Mouse (Mus musculus) left cerebral cortex, adult 11 months (tissue): ENCODE data around the gene Eno3.

Experiments used
- DNase-seq: peaks from one replicate; pipeline ENCODE4 v3.0.0; 2022; ENCODE audit warnings: low spot score

Gene Eno3

DNA sequence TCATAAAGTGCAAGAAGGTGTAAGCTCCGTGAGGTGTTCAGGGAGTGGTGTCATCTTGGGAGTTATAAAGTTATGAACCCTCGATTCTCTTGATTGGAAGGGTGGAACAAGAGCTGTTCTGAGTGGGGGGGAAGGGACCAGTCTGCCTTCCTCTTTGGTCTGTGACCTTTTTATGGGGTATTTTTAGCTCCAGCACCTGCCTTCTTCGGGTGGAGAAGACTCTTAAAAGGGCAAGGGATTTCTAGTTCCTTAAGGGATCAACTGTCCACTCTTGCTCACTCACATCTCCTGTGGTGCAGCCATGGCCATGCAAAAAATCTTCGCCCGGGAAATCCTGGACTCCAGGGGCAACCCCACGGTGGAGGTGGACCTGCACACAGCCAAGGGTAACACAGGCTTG lies 571 bp downstream of the Eno3 start:
- no peak for DNase-seq

DNA sequence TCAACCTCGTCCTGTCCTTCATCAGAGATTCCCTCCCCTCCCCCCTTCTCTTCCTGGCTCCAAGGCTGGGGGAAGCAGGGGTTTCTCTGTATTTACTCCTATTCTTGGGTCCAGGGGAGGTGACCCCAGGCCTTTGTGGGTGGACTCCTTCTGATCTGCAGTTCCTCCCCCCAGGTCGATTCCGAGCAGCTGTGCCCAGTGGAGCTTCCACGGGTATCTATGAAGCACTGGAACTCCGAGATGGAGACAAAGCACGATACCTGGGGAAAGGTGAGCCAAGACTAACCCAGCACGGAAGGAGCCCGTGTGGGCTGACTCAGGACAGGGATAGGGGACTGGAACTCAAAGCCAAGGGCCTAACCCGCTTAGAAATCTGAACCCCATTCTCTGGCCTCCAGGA lies 989 bp downstream of the Eno3 start:
- DNase-seq: no peak

- DNase-seq: no peak
These were observed 1.5 kb downstream of the Eno3 start for GRCm38 (mm10) chr11:70658521-70658920.

DNA sequence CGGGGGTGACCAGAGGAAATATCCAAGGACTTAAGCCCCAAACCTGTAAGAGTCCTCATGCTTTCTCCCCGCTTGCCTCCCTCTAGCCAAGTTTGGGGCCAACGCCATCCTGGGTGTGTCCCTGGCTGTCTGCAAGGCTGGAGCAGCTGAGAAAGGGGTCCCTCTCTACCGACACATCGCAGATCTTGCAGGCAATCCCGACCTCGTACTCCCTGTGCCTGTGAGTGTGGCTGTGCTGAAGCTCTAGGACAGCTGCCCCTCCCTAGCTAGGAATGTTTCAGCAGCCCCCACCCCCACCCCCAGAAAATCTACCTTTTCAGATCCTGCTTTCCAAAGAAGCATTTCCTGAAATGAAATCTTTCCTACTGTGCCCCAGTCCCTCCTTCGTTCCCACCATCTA lies 1.9 kb downstream of the Eno3 start:
- DNase-seq: no peak

DNA sequence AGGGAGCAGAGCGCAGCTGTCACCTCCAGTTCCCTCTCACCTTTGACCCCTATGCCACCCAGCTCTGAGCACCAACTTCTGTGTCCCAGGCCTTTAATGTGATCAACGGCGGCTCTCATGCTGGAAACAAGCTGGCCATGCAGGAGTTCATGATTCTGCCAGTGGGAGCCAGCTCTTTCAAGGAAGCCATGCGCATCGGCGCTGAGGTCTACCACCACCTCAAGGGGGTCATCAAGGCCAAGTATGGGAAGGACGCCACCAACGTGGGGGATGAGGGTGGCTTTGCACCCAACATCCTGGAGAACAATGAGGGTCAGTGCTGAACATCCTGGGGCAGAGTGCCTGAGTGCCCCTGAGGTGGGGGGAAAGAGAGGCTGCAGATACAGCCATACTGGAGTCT lies 3.6 kb downstream of the Eno3 start:
- DNase-seq: no peak

GRCm38 (mm10) chr11:70663101-70663500 lies 6.1 kb downstream of the Eno3 start:
- DNase-seq: no peak

DNA sequence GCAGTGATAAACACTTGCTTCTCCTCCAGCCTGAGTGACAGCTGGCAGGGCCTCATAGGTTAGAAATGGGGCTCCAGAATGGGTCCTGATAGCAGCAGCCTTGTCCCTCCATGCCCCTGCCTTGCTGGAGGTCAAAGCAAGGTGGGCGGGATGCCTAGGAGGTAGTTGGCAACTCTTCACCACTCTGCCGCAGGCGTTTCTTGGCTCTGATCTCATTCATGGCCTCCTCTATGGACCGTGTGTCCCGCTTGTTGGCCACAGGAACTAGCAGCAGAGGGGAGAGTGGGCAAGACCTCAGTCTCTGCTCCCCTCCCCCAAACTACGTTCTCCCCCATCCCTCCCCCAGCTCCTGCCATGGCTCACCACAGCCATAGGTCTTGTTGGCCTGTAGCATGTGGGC lies 7.0 kb downstream of the Eno3 start:
- no peak for DNase-seq

GRCm38 (mm10) chr11:70664741-70665140 lies 7.7 kb downstream of the Eno3 start:
- DNase-seq: no peak

- no peak for DNase-seq
These were observed 9.7 kb downstream of the Eno3 start for GRCm38 (mm10) chr11:70666687-70667086.

DNA sequence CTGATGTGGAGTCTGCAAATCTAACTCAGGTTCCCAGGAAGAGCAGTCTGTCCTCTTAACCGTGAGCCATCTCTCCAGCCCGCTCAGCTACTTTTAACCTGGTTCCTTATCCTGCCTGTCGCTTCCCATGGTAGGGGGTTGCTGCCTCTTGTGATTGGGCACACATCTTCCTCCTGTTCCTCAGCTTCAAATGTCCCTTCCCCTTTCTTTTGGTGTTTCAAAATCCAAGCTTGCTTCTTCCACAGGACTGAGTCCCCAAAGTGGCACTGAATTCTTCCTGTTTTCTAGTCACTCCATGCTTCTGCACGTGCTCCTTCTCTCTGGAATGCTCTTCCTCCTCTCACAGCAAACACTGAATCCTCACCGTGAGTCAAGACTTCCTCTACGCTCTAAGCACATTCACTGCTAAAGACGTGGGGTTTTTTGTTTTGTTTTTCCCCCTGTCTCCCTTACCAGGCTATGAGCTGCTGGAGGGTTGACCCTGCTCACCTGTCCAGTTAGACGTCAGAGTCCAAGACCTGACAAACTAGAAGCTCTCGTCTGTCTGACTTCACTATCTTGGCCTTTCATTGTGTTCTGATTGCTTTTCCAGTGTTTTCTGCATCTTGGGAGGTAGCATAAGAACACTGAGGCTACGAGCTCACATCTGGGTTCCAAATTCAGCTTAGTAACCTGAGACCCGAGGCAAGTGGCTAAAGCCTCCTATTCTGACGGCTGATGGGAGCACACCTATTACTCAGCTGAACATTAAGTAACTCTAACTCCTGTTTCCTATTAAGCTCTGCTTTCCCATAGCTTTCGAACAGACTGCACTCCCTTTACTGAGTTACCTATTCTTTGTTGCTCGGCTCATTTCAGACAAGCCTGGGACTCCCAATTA lies 10.5 kb downstream of the Eno3 start:
- no peak for DNase-seq

GRCm38 (mm10) chr11:70668335-70668770 lies 11.4 kb downstream of the Eno3 start:
- no peak for DNase-seq

DNA sequence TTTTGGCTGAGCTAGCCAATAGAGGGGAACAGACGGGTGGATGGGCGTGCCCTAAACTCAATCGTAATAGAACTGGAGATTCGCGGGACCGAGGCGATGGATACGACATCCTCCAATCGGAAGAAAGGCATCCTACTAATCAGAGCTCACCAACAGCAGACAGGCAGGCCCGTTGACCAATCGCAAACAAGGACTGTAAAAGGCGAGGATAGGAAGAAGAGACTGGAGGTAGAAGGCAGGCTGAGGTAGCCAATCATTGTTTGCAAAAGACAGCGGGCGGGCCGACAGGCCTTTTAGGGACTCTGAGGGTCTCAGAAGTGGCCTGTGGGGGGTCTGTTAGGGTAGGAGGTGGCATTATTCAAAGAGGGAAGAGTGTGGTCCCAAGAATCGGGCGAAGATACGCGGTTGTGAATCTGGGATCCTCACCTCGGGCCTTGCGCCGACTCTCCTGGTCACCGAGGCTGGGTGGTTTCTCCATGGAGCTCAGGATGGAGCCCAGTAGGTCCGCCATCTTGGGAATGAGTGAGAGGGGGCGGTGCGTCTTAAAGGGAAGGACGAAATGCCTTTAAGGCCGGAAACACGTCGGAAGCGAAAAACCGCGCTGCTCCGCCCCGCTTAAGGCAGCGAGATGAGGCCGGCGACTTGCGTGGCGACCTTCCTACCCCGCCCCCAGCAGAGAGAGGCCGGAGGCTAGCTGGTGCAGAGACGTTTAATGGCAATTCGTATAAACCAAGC lies 11.9 kb downstream of the Eno3 start, which contains the start of gene Spag7:
Gene Spag7, minus strand, starts transcription at position 646 of the 735 bp plus-strand sequence.
- peak; percentile 99 for DNase-seq

- DNase-seq: no peak
These were observed 12.8 kb downstream of the Eno3 start for GRCm38 (mm10) chr11:70669582-70670345.

DNA sequence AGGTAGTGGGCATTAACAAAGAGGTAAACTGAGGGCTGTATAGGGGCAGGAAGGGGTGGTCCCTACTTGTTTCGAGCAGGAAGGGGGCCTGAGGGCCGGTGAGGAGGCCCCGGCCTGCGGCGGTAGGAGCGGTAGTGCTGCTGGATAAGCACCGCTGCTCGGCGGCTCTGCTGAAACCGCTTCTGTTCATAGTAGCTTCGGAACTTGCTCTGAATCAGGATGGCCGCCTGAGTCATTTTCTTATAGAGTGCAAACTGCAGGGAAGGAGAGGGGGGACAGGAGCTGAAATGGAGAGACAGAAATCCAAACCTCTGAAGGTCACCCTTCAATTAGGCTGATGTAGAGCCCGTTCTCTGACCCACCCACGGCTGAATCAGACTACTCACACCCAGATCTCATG lies 13.5 kb downstream of the Eno3 start:
- DNase-seq: no peak

DNA sequence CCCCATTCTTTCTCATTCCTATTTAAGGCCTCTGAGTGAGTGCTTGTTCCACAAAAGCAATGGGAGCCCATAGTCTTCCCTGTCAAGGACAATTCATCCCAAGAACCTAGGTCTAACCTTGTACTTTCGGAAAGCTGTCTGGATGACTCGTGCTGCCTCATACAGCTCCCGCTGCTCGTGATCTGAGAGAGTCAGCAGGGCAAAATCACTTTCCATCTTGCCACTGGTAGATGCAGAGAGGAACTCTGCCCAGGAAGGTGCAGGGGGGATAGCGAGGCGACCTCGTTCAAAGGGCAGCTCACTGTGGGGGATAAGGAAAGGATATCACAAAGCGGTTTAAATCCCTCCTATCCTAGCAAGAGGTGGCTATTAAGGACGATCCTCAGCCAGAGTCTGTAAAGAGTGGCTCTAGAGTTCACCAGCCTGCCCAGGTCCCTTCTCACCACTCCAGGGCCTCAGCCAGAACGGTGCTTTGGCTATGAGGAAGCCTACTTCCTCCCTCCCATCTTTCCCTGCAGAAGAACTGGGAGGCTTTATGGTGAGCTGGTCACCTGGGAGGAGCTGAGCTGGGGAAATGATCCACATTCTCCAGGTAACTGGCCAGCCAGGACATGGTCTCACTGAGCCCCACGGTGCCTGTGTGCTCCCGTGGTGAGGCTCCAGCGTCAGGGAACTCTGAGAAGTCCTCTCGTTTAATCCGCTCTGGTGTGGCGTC lies 14.5 kb downstream of the Eno3 start:
- DNase-seq: no peak

DNA sequence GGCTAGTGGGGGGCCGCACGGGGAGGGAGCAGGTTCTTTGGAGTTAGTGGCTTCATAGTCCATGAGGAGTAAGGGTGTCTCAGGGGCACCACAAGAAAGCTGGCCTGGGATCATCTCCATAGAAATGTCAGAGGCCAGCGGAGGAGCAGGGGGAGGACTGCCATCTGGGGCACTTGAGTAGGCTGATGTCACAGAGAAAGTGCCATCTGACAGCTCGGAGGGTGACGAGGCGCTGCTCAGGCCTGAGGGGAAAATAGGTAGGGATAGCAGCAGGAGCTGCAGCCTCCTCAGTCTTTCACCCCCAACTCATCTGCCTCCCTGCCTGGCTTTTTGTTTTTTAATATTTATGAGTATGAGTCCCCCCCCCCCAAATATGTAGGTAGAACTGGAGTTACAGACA lies 17.0 kb downstream of the Eno3 start:
- no peak for DNase-seq

GRCm38 (mm10) chr11:70674501-70674900 lies 17.5 kb downstream of the Eno3 start:
- no peak for DNase-seq

GRCm38 (mm10) chr11:70678092-70678491 lies 21.1 kb downstream of the Eno3 start:
- no peak for DNase-seq

GRCm38 (mm10) chr11:70678576-70678975 lies 21.6 kb downstream of the Eno3 start:
- no peak for DNase-seq

DNA sequence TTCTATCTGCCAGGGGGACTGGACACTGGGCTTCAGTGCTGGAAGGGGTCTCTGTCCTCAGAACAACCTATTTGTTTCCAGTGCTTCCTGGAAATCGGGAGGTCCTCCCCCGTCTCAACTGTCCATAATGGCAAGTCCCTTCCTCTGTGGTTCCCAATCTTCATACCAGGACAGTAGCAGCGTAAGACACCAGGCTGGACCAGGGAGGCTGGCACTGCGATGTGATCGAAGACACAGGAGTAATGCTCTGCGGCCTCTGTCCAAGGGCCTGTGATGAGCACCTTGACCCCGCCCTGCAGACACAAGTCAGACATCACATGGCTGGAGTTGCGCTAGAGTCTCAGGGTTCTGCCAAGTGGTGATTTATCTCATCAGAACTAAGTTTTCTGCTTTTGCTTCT lies 22.4 kb downstream of the Eno3 start:
- DNase-seq: no peak

DNA sequence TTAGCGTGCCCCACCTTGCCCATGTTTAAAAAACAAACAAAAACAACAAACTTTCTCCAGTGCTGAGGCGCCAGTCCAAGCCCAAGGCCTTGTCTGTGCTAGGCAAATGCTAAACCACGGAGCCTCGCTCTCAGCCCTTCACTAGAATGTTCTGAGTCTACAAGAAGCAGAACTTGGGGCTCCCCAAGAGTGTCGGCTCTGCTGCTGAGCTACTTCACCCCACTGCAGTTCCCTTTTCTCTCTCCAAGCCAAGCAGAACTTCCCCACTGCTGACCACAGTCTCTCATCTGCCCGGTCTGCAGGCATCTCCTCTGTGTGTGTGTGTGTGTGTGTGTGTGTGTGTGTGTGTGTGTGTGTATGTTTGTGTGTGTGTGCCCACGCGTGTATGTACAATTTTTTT lies 22.9 kb downstream of the Eno3 start:
- no peak for DNase-seq

- no peak for DNase-seq
These were observed 24.2 kb downstream of the Eno3 start for GRCm38 (mm10) chr11:70681170-70681569.
